Mouse (Mus musculus): ENCODE data around the gene Fbxo46.

- TF ChIP-seq CTCF (IDR thresholded peaks at IDR 0.05; ENCODE audit: extremely low read depth, insufficient read depth, low read length) (no peak), POLR2A (IDR thresholded peaks at IDR 0.05; ENCODE audit: extremely low read depth, insufficient read depth, low read length) (no peak)
These were observed 47.3 kb downstream of the Fbxo46 start for GRCm38 (mm10) chr7:19166990-19167389.

Data from cortical plate, adult 2 months (tissue).